Mouse (Mus musculus) embryonic facial prominence, embryonic 15.5 days (tissue): Measurements from ENCODE around the gene Syce2. TPM values are rescaled to one million over a fixed set of nuclear protein-coding genes. Genes with fewer than 3 reads are reported as not detected.

ENCODE experiments used
- ATAC-seq: fragments of 200-750 bp; cut with Nextera tagmentation; 2 replicates; pipeline ENCODE4 v1.8.0; 2017; ENCODE audit warnings: low read depth, moderate TSS enrichment; ENCODE audit not compliant: insufficient number of reproducible peaks, low FRiP score, low TSS enrichment
- H3K27ac ChIP-seq: fragments of 300-500 bp; sonication (generic); replicated peaks from 2 replicates; pipeline ENCODE4 v1.5.1; 2015; ENCODE audit warnings: mild to moderate bottlenecking, inconsistent platforms
- H3K27me3 ChIP-seq: fragments of 300-500 bp; sonication (generic); 2 replicates; pipeline ENCODE4 v1.6.1; 2015; ENCODE audit warnings: inconsistent platforms
- H3K36me3 ChIP-seq: fragments of 300-500 bp; sonication (generic); 2 replicates; pipeline ENCODE4 v1.6.1; 2015; ENCODE audit warnings: mild to moderate bottlenecking, inconsistent platforms
- H3K4me1 ChIP-seq: fragments of 300-500 bp; sonication (generic); 2 replicates; pipeline ENCODE4 v1.6.1; 2015; ENCODE audit warnings: inconsistent platforms
- H3K4me2 ChIP-seq: fragments of 300-500 bp; sonication (generic); replicated peaks from 2 replicates; pipeline ENCODE4 v1.6.1; 2015; ENCODE audit warnings: mild to moderate bottlenecking, inconsistent platforms
- H3K4me3 ChIP-seq: fragments of 300-500 bp; sonication (generic); replicated peaks from 2 replicates; pipeline ENCODE4 v1.5.1; 2015; ENCODE audit warnings: mild to moderate bottlenecking, inconsistent platforms
- H3K9ac ChIP-seq: fragments of 300-500 bp; sonication (generic); 2 replicates; pipeline ENCODE4 v1.6.1; 2015; ENCODE audit warnings: inconsistent platforms
- H3K9me3 ChIP-seq: fragments of 300-500 bp; sonication (generic); replicated peaks from 2 replicates; pipeline ENCODE4 v1.6.1; 2016; ENCODE audit warnings: inconsistent platforms
- WGBS: fragments of 180-500 bp; shearing (Covaris S2); methylation state at CpG from one replicate; pipeline ENCODE4 v1.1.7; 2015; 5-methylcytosine and 5-hydroxymethylcytosine counted together
- microRNA-seq: library from miRNA; unstranded; fragments of <30 nt; microRNA quantifications from one replicate; pipeline ENCODE4, GENCODE M21; 2016; ENCODE audit warnings: borderline number of aligned reads
- polyA plus RNA-seq: library from polyadenylated mRNA; unstranded; fragments of >200 nt; fragmentation: Nextera tagmentation; extraction: Ambion mirVana; gene quantifications from 2 replicates; pipeline ENCODE4 v1.2.1, GENCODE M21; 2015

The Syce2 gene
- polyA plus RNA-seq, 1 experiment from 2014 or later, result 72.9 TPM

- Histone ChIP-seq H3K36me3 (no peaks in the 10 kb centered on the region), H3K27ac (no peak overlapping the region), H3K4me1 (peaks cover 17% of the 10 kb centered on the region), H3K4me2 (no peak overlapping the region), H3K9ac (no peak overlapping the region), H3K9me3 (no peaks in the 10 kb centered on the region), H3K4me3 (no peak overlapping the region), H3K27me3 (peaks cover 82% of the 10 kb centered on the region)
- WGBS, result 79% methylated on average over 16 of the region's 16 CpGs
- ATAC-seq, result no peak
Observed at GRCm38 (mm10) chr8:84933767-84934559, 62.1 kb downstream of the Syce2 start.

GRCm38 (mm10) chr8:84934860-84935259 is 62.9 kb downstream of the Syce2 start:
- Histone ChIP-seq H3K4me2 (no peak overlapping the region), H3K27ac (no peak overlapping the region), H3K9ac (no peak overlapping the region), H3K9me3 (no peaks in the 10 kb centered on the region), H3K27me3 (peaks cover 82% of the 10 kb centered on the region), H3K4me1 (peaks cover 14% of the 10 kb centered on the region), H3K4me3 (no peak overlapping the region), H3K36me3 (no peaks in the 10 kb centered on the region)
- ATAC-seq, result peak; percentile 49
- WGBS, result under 1% methylated on average over 15 of the region's 15 CpGs

- Histone ChIP-seq H3K9ac (no peak overlapping the region), H3K9me3 (no peaks in the 10 kb centered on the region), H3K4me3 (no peak overlapping the region), H3K4me1 (peaks cover 14% of the 10 kb centered on the region), H3K36me3 (no peaks in the 10 kb centered on the region), H3K4me2 (no peak overlapping the region), H3K27me3 (peaks cover 76% of the 10 kb centered on the region), H3K27ac (no peak overlapping the region)
- WGBS, result 6% methylated on average over 14 of the region's 14 CpGs
- no peak for ATAC-seq
Observed at GRCm38 (mm10) chr8:84935489-84935888, 63.6 kb downstream of the Syce2 start.

- H3K4me1 ChIP-seq, result peaks cover 14% of the 10 kb centered on the region
- H3K27me3 ChIP-seq, result peaks cover 70% of the 10 kb centered on the region
- H3K9ac ChIP-seq, result no peak overlapping the region
- no peak overlapping the region for H3K27ac ChIP-seq
- peak overlapping the region; percentile 66 for H3K4me2 ChIP-seq
- 21% methylated on average over 23 of the region's 23 CpGs for WGBS
- ATAC-seq, result no peak
- no peaks in the 10 kb centered on the region for H3K36me3 ChIP-seq
- no peaks in the 10 kb centered on the region for H3K9me3 ChIP-seq
- H3K4me3 ChIP-seq, result peak overlapping the region; percentile 38
Observed at GRCm38 (mm10) chr8:84936041-84936961, 64.4 kb downstream of the Syce2 start.

GRCm38 (mm10) chr8:84936962-84937546 is 65.1 kb downstream of the Syce2 start, which contains the start of gene Mast1:
Gene Mast1 (minus strand): TSS chr8:84937359.
- peak within 1 kb of the TSS; percentile 38 for H3K4me3 ChIP-seq
- ATAC-seq, result no peak; the same call in 1 of the 2 replicates
- peak within 1 kb of the TSS; percentile 66 for H3K4me2 ChIP-seq
- H3K36me3 ChIP-seq, result no peaks in the 10 kb centered on the region
- H3K27ac ChIP-seq, result no peak within 1 kb of the TSS
- WGBS, result under 1% methylated on average over 50 of the region's 50 CpGs
- peaks cover 64% of the 10 kb centered on the region for H3K27me3 ChIP-seq
- H3K4me1 ChIP-seq, result peaks cover 14% of the 10 kb centered on the region
- no peaks in the 10 kb centered on the region for H3K9me3 ChIP-seq
- H3K9ac ChIP-seq, result no peak within 1 kb of the TSS

Small RNA genes lying within 50 kb of the gene (microRNA-seq; reads per million reads assigned to microRNA genes)
- not detected for gene Gm24197
- 0.69 reads per million for gene Mir7069

Other genes starting within 250 kb of the Syce2 start
- 79.7 and 83.9 TPM in 2 replicates for gene Ier2, start 209.3 kb upstream of the Syce2 start, polyA plus RNA-seq
- 69.1 and 78.2 TPM in 2 replicates for gene Trmt1, start 185.8 kb upstream of the Syce2 start, polyA plus RNA-seq
- gene Nacc1, start 184.2 kb upstream of the Syce2 start, polyA plus RNA-seq, result 16.7 and 16.9 TPM in 2 replicates
- gene Lyl1, start 170.7 kb upstream of the Syce2 start, polyA plus RNA-seq, result 5.8 and 6.0 TPM in 2 replicates
- gene G430095P16Rik, start 149.1 kb upstream of the Syce2 start, polyA plus RNA-seq, result 4.2 and 4.9 TPM in 2 replicates
- 61.4 and 62.0 TPM in 2 replicates for gene Nfix, start 71.8 kb upstream of the Syce2 start, polyA plus RNA-seq
- 8.4 and 8.9 TPM in 2 replicates for gene Dand5, start 49.3 kb upstream of the Syce2 start, polyA plus RNA-seq
- gene Gadd45gip1, start 40.6 kb upstream of the Syce2 start, polyA plus RNA-seq, result 46.5 TPM in 2 replicates
- gene Rad23a, start 31.4 kb upstream of the Syce2 start, polyA plus RNA-seq, result 104 and 110 TPM in 2 replicates
- 975 and 998 TPM in 2 replicates for gene Calr, start 25.2 kb upstream of the Syce2 start, polyA plus RNA-seq
- 94.5 and 99.8 TPM in 2 replicates for gene Farsa, start 15.1 kb upstream of the Syce2 start, polyA plus RNA-seq
- gene Gcdh, start 21.8 kb downstream of the Syce2 start, polyA plus RNA-seq, result 29.4 and 32.2 TPM in 2 replicates
- 1.3 and 1.6 TPM in 2 replicates for gene Klf1, start 29.8 kb downstream of the Syce2 start, polyA plus RNA-seq
- 20.0 and 22.4 TPM in 2 replicates for gene Dnase2a, start 36.4 kb downstream of the Syce2 start, polyA plus RNA-seq
- gene Mast1, start 65.2 kb downstream of the Syce2 start, polyA plus RNA-seq, result 1.9 and 2.2 TPM in 2 replicates
- 0.27 TPM in 1 of 2 replicates, not detected in the other for gene Rtbdn, start 74.9 kb downstream of the Syce2 start, polyA plus RNA-seq
- gene Gm49661, start 97.3 kb downstream of the Syce2 start, polyA plus RNA-seq, result not detected in 2 replicates
- gene Prdx2, start 97.5 kb downstream of the Syce2 start, polyA plus RNA-seq, result 705 and 717 TPM in 2 replicates
- gene Rnaseh2a, start 97.7 kb downstream of the Syce2 start, polyA plus RNA-seq, result 94.9 and 99.1 TPM in 2 replicates
- 38.0 and 40.5 TPM in 2 replicates for gene Junb, start 106.6 kb downstream of the Syce2 start, polyA plus RNA-seq
- gene Hook2, start 118.5 kb downstream of the Syce2 start, polyA plus RNA-seq, result 27.2 and 30.6 TPM in 2 replicates
- 0.93 and 2.0 TPM in 2 replicates for gene Best2, start 142.4 kb downstream of the Syce2 start, polyA plus RNA-seq
- gene Asna1, start 153.2 kb downstream of the Syce2 start, polyA plus RNA-seq, result 117 and 119 TPM in 2 replicates
- gene Trir, start 154.7 kb downstream of the Syce2 start, polyA plus RNA-seq, result 114 and 117 TPM in 2 replicates
- 31.4 and 32.9 TPM in 2 replicates for gene Tnpo2, start 164.8 kb downstream of the Syce2 start, polyA plus RNA-seq
- gene Fbxw9, start 187.9 kb downstream of the Syce2 start, polyA plus RNA-seq, result 32.6 and 37.4 TPM in 2 replicates
- gene Gm5741, start 195.9 kb downstream of the Syce2 start, polyA plus RNA-seq, result 0.65 and 0.88 TPM in 2 replicates
- gene Dhps, start 199.6 kb downstream of the Syce2 start, polyA plus RNA-seq, result 53.0 and 57.9 TPM in 2 replicates
- 123 and 127 TPM in 2 replicates for gene Wdr83os, start 208.6 kb downstream of the Syce2 start, polyA plus RNA-seq
- gene Wdr83, start 209.2 kb downstream of the Syce2 start, polyA plus RNA-seq, result 42.0 and 43.7 TPM in 2 replicates
- 35.7 and 39.5 TPM in 2 replicates for gene Man2b1, start 211.2 kb downstream of the Syce2 start, polyA plus RNA-seq